Mouse (Mus musculus) cerebellum, postnatal 14 days (tissue): Measurements from ENCODE around the gene Parp14.

Source experiments
- DNase-seq, 2 experiments: peaks; one replicate each; pipeline ENCODE4 v3.0.0; 2021; ENCODE audit warnings: mixed read lengths in 2 of 2

The Parp14 gene

GRCm38 (mm10) chr16:35869656-35870055, 1.7 kb downstream of the Parp14 start:
- no peak for DNase-seq

- no peak for DNase-seq
These were observed 2.2 kb downstream of the Parp14 start for GRCm38 (mm10) chr16:35869126-35869525.

GRCm38 (mm10) chr16:35867726-35868125, 3.6 kb downstream of the Parp14 start:
- no peak for DNase-seq

GRCm38 (mm10) chr16:35862057-35862456, 9.3 kb downstream of the Parp14 start:
- DNase-seq: peak in 1 of 2 experiments; percentile 20

- DNase-seq: no peak
These were observed 11.1 kb downstream of the Parp14 start for GRCm38 (mm10) chr16:35860236-35860635.

- no peak for DNase-seq
These were observed 14.6 kb downstream of the Parp14 start for GRCm38 (mm10) chr16:35856766-35857165.

GRCm38 (mm10) chr16:35855846-35856245, 15.5 kb downstream of the Parp14 start:
- DNase-seq: no peak

- no peak for DNase-seq
These were observed 24.2 kb downstream of the Parp14 start for GRCm38 (mm10) chr16:35847138-35847537.

- peak; percentile 45 to 57 for DNase-seq
These were observed 31.7 kb downstream of the Parp14 start for GRCm38 (mm10) chr16:35839680-35840079.

- no peak for DNase-seq
These were observed 36.7 kb downstream of the Parp14 start for GRCm38 (mm10) chr16:35834653-35835052.

- DNase-seq: no peak
These were observed 38.4 kb downstream of the Parp14 start for GRCm38 (mm10) chr16:35832926-35833325.

- DNase-seq: no peak
These were observed 41.3 kb downstream of the Parp14 start for GRCm38 (mm10) chr16:35829999-35830398.

- DNase-seq: peak; percentile 94 to 95
These were observed 53.9 kb downstream of the Parp14 start for GRCm38 (mm10) chr16:35817255-35818089.

GRCm38 (mm10) chr16:35813119-35813518, 58.2 kb downstream of the Parp14 start:
- no peak for DNase-seq

GRCm38 (mm10) chr16:35808838-35809237, 62.5 kb downstream of the Parp14 start:
- DNase-seq: no peak

GRCm38 (mm10) chr16:35807663-35807992, 63.7 kb downstream of the Parp14 start:
- DNase-seq: no peak

- no peak for DNase-seq
These were observed 64.2 kb downstream of the Parp14 start for GRCm38 (mm10) chr16:35806973-35807662.

- no peak for DNase-seq
These were observed 67.6 kb downstream of the Parp14 start for GRCm38 (mm10) chr16:35803723-35804122.

GRCm38 (mm10) chr16:35802163-35802562, 69.2 kb downstream of the Parp14 start:
- no peak for DNase-seq

GRCm38 (mm10) chr16:35791962-35792521, 79.3 kb downstream of the Parp14 start:
- no peak for DNase-seq

GRCm38 (mm10) chr16:35788330-35788729, 83.0 kb downstream of the Parp14 start:
- DNase-seq: no peak

GRCm38 (mm10) chr16:35787568-35788189, 83.7 kb downstream of the Parp14 start:
- DNase-seq: no peak

- DNase-seq: no peak
These were observed 84.2 kb downstream of the Parp14 start for GRCm38 (mm10) chr16:35787163-35787562.
